Mouse (Mus musculus): ENCODE results near the gene Gpr37l1. TPM values are rescaled to one million over a fixed set of nuclear protein-coding genes. Genes with fewer than 3 reads are reported as not detected.

Gpr37l1 gene
- polyA plus RNA-seq, 1 experiment: 0.67 TPM

GRCm38 (mm10) chr1:135136500-135136899, 31.0 kb downstream of the Gpr37l1 start:
- no peak overlapping the region for H3K27ac ChIP-seq (ENCODE audit: control insufficient read depth, insufficient read depth, low read depth, low read length, poor library complexity)
- TF ChIP-seq POLR2A (IDR thresholded peaks at IDR 0.05; ENCODE audit: borderline replicate concordance, control insufficient read depth, low read depth, low read length): no peak
- TF ChIP-seq CTCF (IDR thresholded peaks at IDR 0.05; ENCODE audit: control insufficient read depth, insufficient read depth, low read length): peak; percentile 92
- no peak overlapping the region for H3K4me3 ChIP-seq (replicated peaks; ENCODE audit: control insufficient read depth, low read depth, low read length)
- peaks cover 11% of the 10 kb centered on the region for H3K4me1 ChIP-seq (ENCODE audit: control insufficient read depth, insufficient read depth, low read length)
- WGBS: 0% methylated on average over 1 of the region's 1 CpGs

GRCm38 (mm10) chr1:135135111-135135787, 32.2 kb downstream of the Gpr37l1 start:
- Histone ChIP-seq H3K4me1 (ENCODE audit: control insufficient read depth, insufficient read depth, low read length) (peaks cover 13% of the 10 kb centered on the region), H3K4me3 (replicated peaks; ENCODE audit: control insufficient read depth, low read depth, low read length) (no peak overlapping the region), H3K27ac (ENCODE audit: control insufficient read depth, insufficient read depth, low read depth, low read length, poor library complexity) (peak overlapping the region; percentile 9; the same call in 1 of the 2 replicates)
- no peak for TF ChIP-seq CTCF (IDR thresholded peaks at IDR 0.05; ENCODE audit: control insufficient read depth, insufficient read depth, low read length)
- no peak for TF ChIP-seq POLR2A (IDR thresholded peaks at IDR 0.05; ENCODE audit: borderline replicate concordance, control insufficient read depth, low read depth, low read length)
- WGBS: 22% methylated on average over 8 of the region's 8 CpGs

GRCm38 (mm10) chr1:135133678-135134435, 33.6 kb downstream of the Gpr37l1 start:
- H3K4me3 ChIP-seq (replicated peaks; ENCODE audit: control insufficient read depth, low read depth, low read length): peak overlapping the region; percentile 51

GRCm38 (mm10) chr1:135132893-135133369, 34.5 kb downstream of the Gpr37l1 start:
- WGBS: 1% methylated on average over 9 of the region's 9 CpGs
- Histone ChIP-seq H3K4me3 (replicated peaks; ENCODE audit: control insufficient read depth, low read depth, low read length) (peak overlapping the region; percentile 51), H3K4me1 (ENCODE audit: control insufficient read depth, insufficient read depth, low read length) (peaks cover 15% of the 10 kb centered on the region), H3K27ac (ENCODE audit: control insufficient read depth, insufficient read depth, low read depth, low read length, poor library complexity) (peak overlapping the region; percentile 90)
- TF ChIP-seq CTCF (IDR thresholded peaks at IDR 0.05; ENCODE audit: control insufficient read depth, insufficient read depth, low read length) (no peak), POLR2A (IDR thresholded peaks at IDR 0.05; ENCODE audit: borderline replicate concordance, control insufficient read depth, low read depth, low read length) (peak; percentile 26; the same call in 1 of the 2 replicates)

More at GRCm38 (mm10) chr1:135133678-135134435, 33.6 kb downstream of the Gpr37l1 start:
- Histone ChIP-seq H3K27ac (ENCODE audit: control insufficient read depth, insufficient read depth, low read depth, low read length, poor library complexity) (peak overlapping the region; percentile 90), H3K4me1 (ENCODE audit: control insufficient read depth, insufficient read depth, low read length) (peaks cover 13% of the 10 kb centered on the region)
- TF ChIP-seq POLR2A (IDR thresholded peaks at IDR 0.05; ENCODE audit: borderline replicate concordance, control insufficient read depth, low read depth, low read length) (no peak), CTCF (IDR thresholded peaks at IDR 0.05; ENCODE audit: control insufficient read depth, insufficient read depth, low read length) (no peak)
- WGBS: 12% methylated on average over 10 of the region's 10 CpGs

- peaks cover 15% of the 10 kb centered on the region for H3K4me1 ChIP-seq (ENCODE audit: control insufficient read depth, insufficient read depth, low read length)
- WGBS: 0% methylated on average over 10 of the region's 10 CpGs
These were observed 35.0 kb downstream of the Gpr37l1 start, which contains the start of gene Ptpn7 for GRCm38 (mm10) chr1:135132473-135132872. Gene Ptpn7, plus strand, starts transcription at chr1:135132700.

GRCm38 (mm10) chr1:135131560-135131959, 35.9 kb downstream of the Gpr37l1 start:
- 2% methylated on average over 8 of the region's 8 CpGs for WGBS
- Histone ChIP-seq H3K27ac (ENCODE audit: control insufficient read depth, insufficient read depth, low read depth, low read length, poor library complexity) (peak overlapping the region; percentile 90), H3K4me3 (replicated peaks; ENCODE audit: control insufficient read depth, low read depth, low read length) (no peak overlapping the region), H3K4me1 (ENCODE audit: control insufficient read depth, insufficient read depth, low read length) (peaks cover 16% of the 10 kb centered on the region)
- TF ChIP-seq POLR2A (IDR thresholded peaks at IDR 0.05; ENCODE audit: borderline replicate concordance, control insufficient read depth, low read depth, low read length) (no peak), CTCF (IDR thresholded peaks at IDR 0.05; ENCODE audit: control insufficient read depth, insufficient read depth, low read length) (no peak)

More at GRCm38 (mm10) chr1:135132473-135132872, 35.0 kb downstream of the Gpr37l1 start, which contains the start of gene Ptpn7:
- H3K27ac ChIP-seq (ENCODE audit: control insufficient read depth, insufficient read depth, low read depth, low read length, poor library complexity): peak within 1 kb of the TSS; percentile 90
- peak; percentile 94 for TF ChIP-seq CTCF (IDR thresholded peaks at IDR 0.05; ENCODE audit: control insufficient read depth, insufficient read depth, low read length)
- peak; percentile 89; the same call in 1 of the 2 replicates for TF ChIP-seq POLR2A (IDR thresholded peaks at IDR 0.05; ENCODE audit: borderline replicate concordance, control insufficient read depth, low read depth, low read length)
- H3K4me3 ChIP-seq (replicated peaks; ENCODE audit: control insufficient read depth, low read depth, low read length): peak within 1 kb of the TSS; percentile 51

- TF ChIP-seq CTCF (IDR thresholded peaks at IDR 0.05; ENCODE audit: control insufficient read depth, insufficient read depth, low read length) (no peak), POLR2A (IDR thresholded peaks at IDR 0.05; ENCODE audit: borderline replicate concordance, control insufficient read depth, low read depth, low read length) (peak; percentile 67; the same call in 1 of the 2 replicates)
- Histone ChIP-seq H3K4me3 (replicated peaks; ENCODE audit: control insufficient read depth, low read depth, low read length) (peak overlapping the region; percentile 2), H3K27ac (ENCODE audit: control insufficient read depth, insufficient read depth, low read depth, low read length, poor library complexity) (peak overlapping the region; percentile 90), H3K4me1 (ENCODE audit: control insufficient read depth, insufficient read depth, low read length) (peaks cover 16% of the 10 kb centered on the region)
- WGBS: under 1% methylated on average over 6 of the region's 6 CpGs
These were observed 36.4 kb downstream of the Gpr37l1 start for GRCm38 (mm10) chr1:135131034-135131433.

Measured in bone marrow, adult 2 months (tissue).